Mouse (Mus musculus) thymus, adult 2 months (tissue): ENCODE results near the gene Slc6a9.

Experiments
- CTCF ChIP-seq: fragments of 200-500 bp; IDR thresholded peaks from 2 replicates; pipeline ENCODE4 v1.5.1; 2012; ENCODE audit warnings: mild to moderate bottlenecking, control low read depth, low read length, moderate library complexity, borderline replicate concordance; ENCODE audit not compliant: control insufficient read depth, poor library complexity, insufficient read depth; ENCODE audit errors: extremely low read depth
- POLR2A ChIP-seq: fragments of 200-500 bp; IDR thresholded peaks from 2 replicates; pipeline ENCODE4 v1.6.1; 2012; ENCODE audit warnings: mild to moderate bottlenecking, low read length, control low read depth, moderate library complexity; ENCODE audit not compliant: control insufficient read depth, poor library complexity, insufficient read depth; ENCODE audit errors: extremely low read depth

- TF ChIP-seq CTCF (no peak), POLR2A (no peak)
Observed at GRCm38 (mm10) chr4:117886644-117887043, 52.3 kb downstream of the Slc6a9 start.
